Mouse (Mus musculus) embryo, embryonic 10 days (tissue): ENCODE data around the gene Nfatc4.

ENCODE experiments used
- DNase-seq: peaks from one replicate; pipeline ENCODE4 v3.0.0-alpha.2; 2015; ENCODE audit warnings: low spot score

Nfatc4 gene

DNA sequence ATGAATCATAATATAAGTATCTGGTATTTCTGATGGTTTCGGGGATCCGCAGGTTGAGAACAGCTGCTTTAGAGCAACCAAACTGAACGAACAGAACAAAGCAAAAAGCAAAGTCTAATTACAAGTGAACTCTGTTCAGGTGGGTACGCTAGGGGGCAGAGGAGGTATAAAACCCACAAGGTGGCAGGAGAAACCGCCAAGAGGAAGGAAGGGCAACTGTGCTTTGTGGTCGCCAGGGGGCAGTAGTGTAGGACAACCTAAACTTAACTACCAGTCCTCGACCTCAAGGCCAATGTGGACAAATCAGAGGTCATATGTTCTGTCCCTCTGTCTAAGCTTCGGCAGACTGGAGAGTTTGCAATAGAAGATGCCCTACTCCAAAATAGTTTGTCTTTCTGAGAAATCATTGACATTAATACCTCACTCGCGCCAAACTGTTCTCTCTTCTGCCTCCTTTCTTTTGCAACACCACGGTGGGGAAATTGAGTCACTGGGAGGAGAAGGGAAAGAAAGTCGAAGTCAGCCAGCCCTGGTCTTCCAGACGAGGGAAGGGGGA is 431 bp upstream of the Nfatc4 start:
- peak; percentile 97 for DNase-seq

DNA sequence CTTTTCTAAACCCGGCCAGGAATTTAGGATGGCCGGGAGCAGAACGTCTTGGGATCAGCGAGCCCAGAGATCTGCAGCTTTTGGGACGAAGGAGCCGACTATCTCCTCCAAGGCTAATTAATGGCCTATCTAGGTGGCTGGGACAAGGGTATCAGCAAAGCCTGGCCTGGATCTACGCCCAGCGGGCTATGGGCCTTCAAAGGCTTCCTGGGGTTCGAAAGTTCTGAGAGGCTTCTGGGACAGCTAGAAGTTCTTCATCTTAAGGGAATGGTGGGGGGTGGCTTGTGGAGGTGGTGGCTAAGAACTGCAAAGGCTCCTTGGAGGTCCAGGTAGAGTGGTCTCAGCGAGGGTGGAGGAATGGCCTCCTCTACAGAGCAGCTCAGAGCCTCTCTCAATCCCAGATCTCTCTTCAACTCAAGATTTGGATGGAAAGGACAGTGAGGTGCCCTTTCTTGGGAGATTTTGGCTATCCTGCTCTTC is 1.1 kb downstream of the Nfatc4 start:
- DNase-seq = peak; percentile 73

DNA sequence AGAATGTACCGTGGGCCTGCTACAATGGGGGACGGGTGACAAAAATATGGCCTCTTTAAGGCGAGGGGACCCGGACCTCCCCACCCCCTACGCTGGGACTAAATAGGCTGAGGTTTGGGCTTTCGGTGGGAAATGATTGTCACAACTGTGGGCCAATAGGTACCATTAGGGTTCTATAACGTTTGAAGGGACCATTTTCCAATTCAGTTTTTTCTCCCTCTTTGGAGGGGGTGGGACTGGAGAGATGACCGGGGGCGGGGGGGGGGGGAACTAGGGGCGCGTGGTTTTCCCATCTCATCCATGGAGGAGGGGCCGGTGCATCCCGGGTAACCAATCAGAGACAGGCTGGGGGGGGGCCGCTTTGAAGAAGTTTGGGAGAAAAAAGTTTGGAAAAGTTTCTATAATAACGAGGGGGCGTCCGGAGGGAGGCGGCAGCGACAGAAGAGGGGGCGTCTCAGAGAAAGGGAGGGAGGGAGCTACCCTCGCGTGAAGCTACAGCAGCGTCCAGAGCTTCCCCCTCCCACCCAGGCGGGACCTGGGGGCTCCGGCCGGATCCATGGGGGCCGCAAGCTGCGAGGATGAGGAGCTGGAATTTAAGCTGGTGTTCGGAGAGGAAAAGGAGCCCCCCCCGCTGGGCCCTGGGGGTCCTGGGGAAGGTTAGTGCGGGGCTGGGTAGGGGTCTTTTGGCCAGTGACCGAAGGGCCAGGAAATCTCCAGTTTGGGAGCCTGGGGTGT is 1.7 kb downstream of the Nfatc4 start:
- DNase-seq = peak; percentile 58

DNA sequence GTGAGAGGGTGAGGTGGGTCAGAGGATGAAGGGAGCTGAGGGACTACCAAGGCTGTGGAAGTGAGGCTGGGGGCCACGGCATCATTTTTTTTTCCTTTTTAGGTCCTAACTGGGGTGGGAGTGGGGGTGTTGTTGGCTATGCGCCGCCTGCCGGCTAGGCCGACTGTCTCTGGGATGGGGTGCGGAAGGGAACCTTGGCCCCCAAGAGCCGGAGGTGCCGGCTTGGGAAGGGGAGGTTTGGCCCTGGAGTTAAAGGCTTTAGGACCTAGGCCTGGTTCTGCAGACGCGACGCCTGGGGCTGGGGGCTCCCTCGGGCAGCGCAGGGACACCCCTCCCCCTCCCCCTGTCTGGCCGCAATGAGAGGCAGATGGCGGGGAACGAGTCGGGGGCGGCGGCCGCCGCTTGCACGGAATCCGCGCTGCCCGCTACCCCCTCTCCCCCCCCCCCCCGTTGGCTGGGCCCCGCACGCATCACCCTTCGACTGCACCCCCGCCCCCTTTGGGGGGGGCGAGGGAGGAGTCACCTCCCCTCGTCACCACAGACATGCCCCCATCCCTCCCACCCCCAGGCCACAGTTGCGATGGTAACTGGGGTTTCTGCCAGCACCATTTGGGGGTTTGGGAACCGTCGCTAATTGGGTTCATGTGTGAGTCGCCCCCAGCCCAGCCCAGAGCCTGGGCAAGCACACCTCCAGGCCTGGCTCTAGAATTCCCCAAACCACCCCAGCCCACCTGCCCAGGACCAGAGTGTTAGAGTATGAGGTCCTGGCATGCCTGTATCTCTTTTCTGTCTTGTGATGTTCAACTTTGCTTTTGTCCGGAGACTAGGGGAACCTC is 2.5 kb downstream of the Nfatc4 start:
- DNase-seq = peak; percentile 53

DNA sequence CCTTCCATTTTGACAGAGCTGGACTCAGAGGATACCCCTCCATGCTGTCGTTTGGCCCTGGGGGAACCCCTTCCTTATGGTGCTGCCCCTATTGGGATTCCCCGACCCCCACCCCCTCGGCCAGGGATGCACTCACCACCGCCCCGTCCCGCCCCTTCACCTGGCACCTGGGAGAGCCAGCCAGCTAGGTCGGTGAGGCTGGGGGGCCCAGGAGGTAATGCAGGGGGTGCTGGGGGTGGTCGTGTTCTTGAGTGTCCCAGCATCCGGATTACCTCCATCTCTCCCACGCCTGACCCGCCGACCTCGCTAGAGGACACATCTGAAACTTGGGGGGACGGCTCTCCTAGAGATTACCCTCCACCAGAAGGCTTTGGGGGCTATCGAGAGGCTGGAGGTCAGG is 3.2 kb downstream of the Nfatc4 start:
- DNase-seq = no peak

DNA sequence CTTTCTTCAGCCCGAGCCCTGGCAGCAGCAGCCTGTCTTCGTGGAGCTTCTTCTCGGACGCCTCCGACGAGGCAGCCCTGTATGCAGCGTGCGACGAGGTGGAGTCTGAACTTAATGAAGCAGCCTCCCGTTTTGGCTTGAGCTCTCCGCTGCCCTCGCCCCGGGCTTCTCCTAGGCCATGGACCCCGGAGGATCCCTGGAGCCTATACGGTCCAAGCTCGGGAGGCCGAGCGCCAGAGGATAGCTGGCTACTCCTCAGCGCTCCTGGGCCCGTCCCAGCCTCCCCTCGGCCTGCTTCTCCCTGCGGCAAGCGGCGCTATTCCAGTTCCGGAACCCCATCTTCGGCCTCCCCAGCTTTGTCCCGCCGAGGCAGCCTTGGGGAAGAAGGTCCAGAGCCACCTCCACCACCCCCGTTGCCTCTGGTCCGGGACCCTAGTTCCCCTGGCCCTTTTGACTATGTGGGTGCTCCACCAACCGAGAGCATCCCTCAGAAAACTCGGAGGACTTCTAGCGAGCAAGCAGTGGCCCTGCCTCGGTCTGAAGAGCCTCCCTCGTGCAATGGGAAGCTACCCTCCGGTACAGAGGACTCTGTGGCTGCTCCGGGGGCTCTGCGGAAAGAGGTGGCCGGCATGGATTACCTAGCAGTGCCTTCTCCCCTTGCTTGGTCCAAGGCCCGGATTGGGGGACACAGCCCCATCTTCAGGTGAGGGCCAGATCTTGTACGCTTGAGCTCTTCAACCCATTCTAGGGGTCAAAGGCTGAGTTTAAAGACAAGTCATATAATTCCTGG is 3.8 kb downstream of the Nfatc4 start:
- DNase-seq = peak; percentile 57

DNA sequence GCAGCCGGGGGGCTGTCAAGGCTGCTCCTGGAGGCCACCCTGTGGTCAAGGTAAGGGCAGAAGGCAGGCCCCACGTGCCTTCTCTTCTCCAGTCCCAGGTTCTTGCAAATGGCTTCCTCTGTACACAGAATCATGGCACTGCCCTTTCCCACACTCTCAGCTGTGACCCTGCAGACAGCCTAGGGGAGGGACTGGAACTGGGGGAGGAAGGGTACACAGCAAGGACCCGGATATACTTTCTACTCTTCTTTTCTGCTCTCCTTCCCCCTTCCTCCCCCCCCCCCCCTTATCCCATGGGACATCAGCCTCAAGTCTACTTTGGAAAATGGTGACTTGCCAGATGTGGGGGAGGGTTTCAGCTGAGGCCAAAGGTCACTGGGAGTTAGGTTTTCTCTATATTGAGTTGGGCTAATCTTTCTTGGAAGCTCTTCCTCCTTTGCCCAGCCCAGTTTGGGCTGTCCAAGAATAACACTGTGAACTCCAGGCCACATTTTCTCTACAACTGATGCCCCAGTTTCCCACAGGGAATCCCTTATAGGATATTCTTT is 5.8 kb downstream of the Nfatc4 start:
- peak; percentile 55 for DNase-seq

DNA sequence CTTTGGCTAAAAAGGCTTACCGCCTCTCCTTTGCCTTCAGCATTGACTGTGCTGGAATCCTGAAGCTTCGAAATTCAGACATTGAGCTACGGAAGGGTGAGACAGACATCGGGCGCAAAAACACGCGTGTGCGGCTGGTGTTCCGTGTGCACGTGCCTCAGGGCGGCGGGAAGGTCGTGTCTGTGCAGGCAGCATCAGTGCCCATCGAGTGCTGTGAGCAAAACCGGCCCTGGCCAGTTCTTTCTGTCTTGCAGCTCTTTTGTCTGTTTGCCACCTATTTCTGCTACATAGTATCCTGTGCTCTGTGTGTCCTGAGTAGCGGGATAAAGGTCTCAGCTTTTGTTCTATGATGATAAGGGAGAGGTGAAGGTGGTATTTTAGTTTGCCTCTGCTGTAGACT is 6.9 kb downstream of the Nfatc4 start:
- no peak for DNase-seq

DNA sequence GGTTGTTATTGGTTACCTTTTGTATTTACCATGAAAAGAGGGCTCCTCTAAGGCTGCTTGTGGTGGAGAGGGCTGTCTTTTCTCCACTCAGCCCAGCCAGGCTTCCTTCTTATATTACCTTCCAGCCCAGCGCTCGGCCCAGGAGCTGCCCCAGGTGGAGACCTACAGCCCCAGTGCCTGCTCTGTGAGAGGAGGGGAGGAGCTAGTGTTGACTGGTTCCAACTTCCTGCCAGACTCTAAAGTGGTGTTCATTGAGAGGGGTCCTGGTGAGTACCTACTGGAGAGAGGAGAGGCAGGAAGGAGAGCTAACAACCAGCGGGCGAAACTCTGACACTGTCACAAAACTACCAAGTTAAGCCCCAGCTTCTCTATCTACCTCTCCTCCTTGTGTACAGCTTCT is 7.4 kb downstream of the Nfatc4 start:
- DNase-seq = no peak

DNA sequence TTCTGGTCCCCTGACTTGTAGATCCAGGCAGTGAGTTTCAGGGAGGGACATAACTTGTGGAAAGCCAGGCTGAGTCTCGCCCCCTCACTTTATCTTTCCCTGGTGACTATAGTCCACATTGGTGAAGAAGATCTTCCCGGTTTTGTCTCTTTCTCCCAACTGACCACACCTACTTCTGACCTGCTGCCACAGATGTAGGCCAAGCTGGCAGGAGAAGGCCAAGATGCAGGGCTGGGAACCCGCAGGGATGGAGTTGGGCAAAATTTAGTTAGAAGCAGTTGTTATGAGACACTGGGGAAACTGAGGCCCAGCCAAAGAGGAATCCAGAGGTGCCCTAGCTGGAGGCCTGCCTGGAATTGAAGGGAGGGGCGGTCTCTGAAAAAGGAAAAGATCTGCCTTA is 10.2 kb downstream of the Nfatc4 start:
- no peak for DNase-seq

DNA sequence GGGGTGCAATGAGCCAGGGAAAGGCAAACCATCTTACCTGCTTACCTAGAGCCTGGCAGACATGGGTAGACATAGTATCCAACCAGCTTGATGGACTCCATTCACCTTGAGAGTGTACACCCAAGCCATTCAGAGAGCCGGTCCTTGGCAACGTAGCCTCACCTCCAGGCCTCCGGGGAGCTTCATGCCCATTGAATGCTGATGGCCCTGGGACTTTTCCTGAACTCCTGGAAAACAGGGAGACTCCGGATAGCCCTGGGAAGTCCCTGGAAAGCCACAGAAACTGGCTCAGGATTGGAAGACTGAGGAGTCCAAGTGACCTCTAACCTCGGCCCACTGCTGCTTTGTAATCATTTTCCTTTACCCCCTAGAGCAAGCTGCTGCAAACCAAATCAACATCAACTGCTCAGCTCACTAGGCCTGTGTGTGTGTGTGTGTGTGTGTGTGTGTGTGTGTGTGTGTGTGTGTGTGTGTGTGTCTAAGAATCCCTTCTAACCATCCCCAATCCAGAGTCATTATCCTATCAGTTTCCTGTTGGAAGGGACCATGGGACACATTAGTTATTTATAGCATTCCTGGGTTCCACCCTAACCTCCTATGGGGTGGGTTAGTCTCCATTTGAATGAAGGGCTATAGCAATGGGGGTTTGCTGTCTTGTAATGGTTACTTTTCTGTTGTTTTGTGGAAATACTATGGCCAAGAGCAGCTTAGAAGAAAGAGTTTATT is 12.0 kb downstream of the Nfatc4 start:
- no peak for DNase-seq

DNA sequence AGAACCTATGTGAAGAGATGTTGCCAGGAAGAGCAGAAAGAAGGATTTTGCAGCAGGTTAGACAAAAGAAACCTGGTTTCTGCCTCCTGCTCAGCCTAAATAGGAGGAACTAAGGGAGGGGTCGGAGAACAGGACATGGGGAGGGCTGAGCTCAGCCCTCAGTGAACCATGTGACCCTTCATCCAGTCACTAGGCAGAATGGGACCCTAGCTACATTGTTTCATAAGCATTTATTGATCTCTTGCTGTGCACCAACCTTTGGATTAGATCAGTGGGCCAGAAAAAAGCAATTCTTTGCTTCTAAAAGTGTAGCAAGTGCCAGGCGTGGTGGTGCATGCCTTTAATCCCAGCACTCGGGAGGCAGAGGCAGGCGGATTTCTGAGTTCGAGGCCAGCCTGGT is 15.4 kb downstream of the Nfatc4 start:
- no peak for DNase-seq

DNA sequence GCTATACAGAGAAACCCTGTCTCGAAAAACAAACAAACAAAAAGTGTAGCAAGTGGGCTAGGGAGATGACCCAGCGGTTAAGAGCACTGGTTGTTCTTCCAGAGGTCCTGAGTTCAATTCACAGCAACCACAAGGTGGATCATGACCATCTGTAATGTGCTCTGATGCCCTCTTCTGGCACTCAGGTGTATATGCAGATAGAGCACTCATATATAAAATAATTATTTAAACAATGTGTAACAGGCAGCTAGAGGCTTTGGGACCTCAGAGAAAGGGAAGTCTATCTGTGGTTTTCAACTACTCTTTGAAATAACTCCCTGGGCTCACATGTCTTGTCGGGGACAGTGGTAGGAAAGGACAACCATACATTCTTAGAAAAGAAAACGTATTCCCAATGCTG is 15.8 kb downstream of the Nfatc4 start:
- no peak for DNase-seq

DNA sequence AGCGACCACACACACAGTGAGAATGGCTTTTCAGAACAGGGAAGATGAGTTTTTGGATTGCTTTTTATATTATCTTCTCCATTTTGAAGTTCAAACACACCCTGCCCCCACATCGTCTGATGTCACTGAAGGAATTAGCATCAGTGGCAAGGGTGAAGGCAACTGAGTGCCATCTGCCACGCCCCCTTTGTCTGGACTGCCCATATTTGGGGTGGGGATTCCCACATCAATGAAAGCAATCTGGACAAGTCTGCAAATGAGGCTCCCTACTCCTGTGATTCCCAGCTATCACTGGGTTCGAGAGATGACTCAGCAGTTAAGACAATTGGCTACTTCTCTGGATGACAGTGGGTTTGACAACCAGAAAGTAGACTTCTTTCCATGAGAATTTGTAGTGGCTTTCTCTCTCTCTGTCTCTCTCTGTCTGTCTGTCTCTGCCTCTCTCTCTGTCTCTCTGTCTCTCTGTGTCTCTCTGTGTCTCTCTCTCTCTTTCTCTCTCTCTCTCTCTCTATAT is 18.0 kb downstream of the Nfatc4 start:
- no peak for DNase-seq

DNA sequence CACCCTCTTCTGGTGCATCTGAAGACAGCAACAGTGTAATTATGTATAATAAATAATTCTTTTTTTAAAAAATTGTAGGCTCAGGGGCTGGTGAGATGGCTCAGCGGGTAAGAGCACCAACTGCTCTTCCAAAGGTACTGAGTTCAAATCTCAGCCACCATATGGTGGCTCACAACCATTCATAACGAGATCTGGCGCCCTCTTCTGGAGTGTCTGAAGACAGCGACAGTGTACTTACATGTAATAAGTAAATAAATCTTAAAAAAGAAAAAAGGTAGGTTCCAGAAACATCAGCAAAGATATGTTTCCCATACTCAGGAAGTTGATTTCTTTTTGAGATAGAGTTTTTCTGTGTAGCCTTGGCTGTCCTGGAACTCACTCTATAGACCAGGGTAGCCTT is 19.9 kb downstream of the Nfatc4 start:
- DNase-seq = no peak

DNA sequence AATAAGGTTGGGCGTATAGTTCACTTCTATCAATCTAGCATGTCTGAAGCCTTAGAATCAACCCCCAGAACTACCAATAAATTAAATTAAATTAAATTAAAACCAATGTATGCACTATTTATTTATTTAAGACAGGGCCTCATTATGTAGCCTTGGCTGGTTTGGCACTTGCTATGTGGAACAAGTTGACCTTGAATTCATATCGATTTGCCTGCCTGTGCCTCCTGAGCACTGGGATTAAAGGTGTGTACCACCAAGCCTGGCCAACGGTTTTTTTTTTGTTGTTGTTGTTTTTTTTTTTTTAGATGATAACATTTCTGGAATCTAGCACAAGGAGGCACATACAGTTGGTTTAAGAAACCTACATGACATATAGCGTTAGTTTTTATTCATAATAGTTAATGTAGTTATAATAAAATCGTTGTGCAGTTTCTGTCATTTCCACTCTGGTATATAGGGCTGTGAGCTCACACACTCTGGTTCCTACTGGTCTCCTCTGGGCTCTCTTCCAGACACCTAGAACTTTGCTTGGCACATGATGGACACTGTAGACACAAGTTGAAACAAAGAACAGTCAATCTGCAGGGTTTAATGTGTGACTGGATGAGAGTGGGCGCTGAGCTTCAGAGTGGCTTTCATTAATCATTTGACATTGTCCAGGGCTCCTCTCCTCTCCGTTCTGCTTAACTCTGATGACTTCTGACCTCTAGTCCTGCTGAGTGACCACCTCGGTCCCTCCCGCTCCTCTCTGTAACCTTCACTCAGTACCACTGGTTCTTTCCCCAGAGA is 22.8 kb downstream of the Nfatc4 start:
- no peak for DNase-seq

DNA sequence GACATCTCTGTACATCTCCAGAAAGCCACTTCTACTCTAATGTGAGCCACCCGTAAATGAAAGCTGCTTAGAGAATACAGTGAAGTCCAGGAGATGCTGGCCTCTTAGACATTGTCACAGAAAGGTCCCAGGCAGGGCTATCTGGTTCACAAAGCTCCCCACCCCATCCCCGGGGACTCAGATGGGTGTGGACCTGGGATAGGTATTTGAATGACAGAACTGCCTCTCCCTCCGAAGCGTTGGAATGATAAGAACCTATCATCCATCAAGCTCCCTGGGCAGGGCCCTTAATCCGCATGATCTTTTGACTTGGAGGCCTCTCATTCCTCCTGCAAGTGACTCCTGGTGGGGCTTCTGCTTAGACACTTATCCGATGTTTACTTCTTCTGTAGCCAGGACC is 27.9 kb downstream of the Nfatc4 start:
- DNase-seq = no peak

DNA sequence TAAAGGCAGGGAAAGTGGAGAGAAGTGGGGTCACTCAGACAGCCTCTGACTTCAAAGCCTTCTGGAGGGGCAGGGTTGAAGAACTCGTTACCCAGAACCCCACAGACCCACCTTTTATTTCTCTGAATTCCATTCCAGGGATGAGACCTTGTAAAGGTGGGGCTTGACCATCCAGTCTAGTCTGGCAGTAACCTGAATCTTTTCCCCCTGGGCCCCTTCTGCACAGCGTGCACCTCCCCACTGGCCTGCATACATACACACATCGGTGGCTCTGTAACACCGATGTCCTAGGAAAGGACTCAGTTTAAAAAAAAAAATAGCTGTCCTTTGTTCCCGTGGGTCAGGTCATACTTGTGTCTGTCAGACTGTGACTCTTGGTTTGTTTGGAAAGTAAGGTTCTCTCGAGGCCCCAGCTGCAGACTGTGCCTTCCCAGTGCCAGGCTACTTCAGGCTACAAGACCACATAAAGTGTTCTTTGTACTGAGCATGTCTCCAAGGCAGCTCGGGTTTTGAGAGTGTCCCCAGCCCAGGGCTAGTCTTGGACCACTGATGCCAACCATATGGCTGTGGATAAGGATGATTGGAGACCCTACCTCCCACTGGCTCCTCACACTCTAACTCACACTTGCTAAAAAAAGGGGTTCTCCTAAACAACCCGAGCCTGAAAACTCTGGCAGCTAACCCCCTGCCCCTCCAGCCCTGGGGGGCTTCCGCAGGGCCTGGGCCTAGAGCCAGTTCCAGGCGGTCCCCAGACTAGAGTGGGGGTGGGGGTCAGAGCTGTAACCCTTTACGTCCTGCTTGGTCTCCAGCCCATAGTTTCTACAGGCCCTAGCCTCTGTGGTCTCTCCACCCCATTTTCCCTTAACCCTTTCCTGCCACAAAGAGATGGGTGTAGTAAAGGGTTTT is 30.0 kb downstream of the Nfatc4 start:
- DNase-seq = peak; percentile 74

DNA sequence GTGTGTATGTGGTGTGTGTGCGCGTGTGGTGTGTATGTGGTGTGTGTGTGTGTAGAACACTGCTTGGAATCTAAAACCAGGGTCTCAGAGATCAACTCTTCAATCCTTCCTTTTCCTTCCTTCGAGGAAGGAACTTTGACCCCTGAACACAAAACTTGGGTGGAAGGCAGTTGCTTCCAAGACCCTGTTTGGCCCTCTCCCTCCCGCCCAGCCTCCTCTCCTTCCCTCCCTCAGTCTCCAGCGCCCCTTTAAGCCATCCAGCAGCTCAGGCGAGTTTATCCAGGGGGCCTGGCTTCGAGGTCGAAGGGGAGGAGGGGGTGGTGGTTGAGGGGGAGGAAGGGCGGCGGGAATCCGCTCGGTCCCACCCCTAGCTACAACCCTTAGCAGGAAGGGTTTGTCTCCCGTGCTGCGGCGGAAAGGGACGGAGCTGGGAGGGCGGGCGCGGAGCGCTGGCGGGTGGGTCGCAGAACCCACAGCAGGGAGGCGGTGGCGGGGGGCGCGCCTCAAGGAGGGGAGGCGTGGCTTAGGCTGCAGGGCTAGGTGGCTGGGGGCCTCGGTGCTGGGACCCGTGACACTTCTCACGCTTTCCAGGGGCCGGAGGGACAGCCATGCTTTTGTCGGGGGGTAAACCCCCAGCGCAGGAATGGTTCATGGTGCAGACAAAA is 30.8 kb downstream of the Nfatc4 start, which contains the start of gene Nynrin:
Gene Nynrin, plus strand, starts transcription at position 390 of the 665 bp plus-strand sequence.
- peak; percentile 94 for DNase-seq
